Comparison of ENCODE assay signal across 9 mouse cellular contexts in the genomic region with DNA sequence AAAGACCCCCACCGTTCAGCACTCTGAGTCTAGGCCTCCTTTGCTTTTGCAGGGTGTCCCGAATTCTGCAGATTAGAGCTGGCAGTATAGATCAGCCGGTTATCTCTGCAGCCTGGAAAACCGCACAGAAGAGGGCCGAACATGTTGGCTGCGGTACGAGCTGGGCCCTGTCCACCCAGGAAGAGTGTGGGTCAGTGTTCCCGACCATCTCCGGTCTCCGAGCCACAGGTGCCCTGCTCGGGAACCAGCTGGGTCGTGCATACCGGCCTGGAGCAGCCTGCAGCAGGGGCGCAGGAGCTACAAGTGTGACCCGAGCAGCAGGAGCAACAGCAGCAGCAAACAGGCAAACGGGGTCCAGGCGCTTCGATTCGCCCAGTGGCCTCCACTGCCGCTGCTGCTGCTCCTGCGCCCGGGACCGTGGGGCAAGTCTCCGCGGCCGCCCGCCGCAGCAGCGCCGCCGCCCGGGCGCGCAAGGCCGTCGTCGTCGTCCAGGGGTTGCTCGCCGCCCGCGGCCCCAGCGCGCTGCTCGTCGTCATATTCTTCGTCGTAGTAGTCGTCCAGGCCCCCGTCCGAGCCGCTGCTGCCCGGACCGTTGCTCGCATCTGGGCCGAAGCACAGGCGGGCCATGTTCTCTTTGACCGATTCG. TPM values are rescaled to one million over a fixed set of nuclear protein-coding genes. Genes with fewer than 3 reads are reported as not detected.
DNase-seq lines count a peak whose midpoint lies in the region; ATAC-seq and TF ChIP-seq lines count a peak whose summit lies in the region.
"Had no signal": no experiment of that assay in that cellular context is flagged by ENCODE, and none has a peak within 500 bp of the region (broad histone marks: within the 10 kb centered on the region; RNA-seq: fewer than 3 reads in every experiment).

No protein-coding gene starts in this region.

- no peaks in the 10 kb centered on the region for H3K4me1 ChIP-seq in G1E (ENCODE audit: insufficient read depth, low read depth, low read length)
- peaks cover 19% of the 10 kb centered on the region for H3K4me1 ChIP-seq in embryonic facial prominence, embryonic 14.5 days (ENCODE audit: control insufficient read depth, insufficient read depth, low read length)
- H3K4me1 ChIP-seq in midbrain, embryonic 15.5 days = peaks cover 59% of the 10 kb centered on the region

- DNase-seq in frontal cortex, postnatal 10 days (ENCODE audit: low spot score in 2 of 2) = peak; percentile 18 to 40
- no peak for DNase-seq in G1E (ENCODE audit: low spot score)
- DNase-seq in embryonic facial prominence, embryonic 14.5 days (ENCODE audit: low spot score) = peak; percentile 33
- DNase-seq in heart, postnatal 14 days = peak; percentile 62 to 67
- peak; percentile 68 to 81 for DNase-seq in kidney, postnatal 4 days

- H3K36me3 ChIP-seq in G1E (replicated peaks) = no peaks in the 10 kb centered on the region
- peaks cover 22% of the 10 kb centered on the region for H3K36me3 ChIP-seq in embryonic facial prominence, embryonic 14.5 days (ENCODE audit: control insufficient read depth, insufficient read depth, low read length)
- no peaks in the 10 kb centered on the region for H3K36me3 ChIP-seq in midbrain, embryonic 15.5 days (replicated peaks)

- intact Hi-C loops in heart, postnatal 14 days (cut with DNase I) = loop anchor here (2.0 to 5.0 kb wide), 8 partner anchors 98 to 323 kb away; no protein-coding TSS in a partner anchor

- no peak for ATAC-seq in frontal cortex, adult (ENCODE audit: low TSS enrichment)
- ATAC-seq in G1E (ENCODE audit: extremely low read depth, insufficient number of reproducible peaks, low FRiP score, poor library complexity, severe bottlenecking) = no peak
- no peak for ATAC-seq in embryonic facial prominence, embryonic 14.5 days (ENCODE audit: low read depth)
- ATAC-seq in midbrain, embryonic 15.5 days (replicated peaks) = peak; percentile 18
- ATAC-seq in megakaryocyte-erythroid progenitor cell, adult 5-6 weeks (replicated peaks; ENCODE audit: low FRiP score, low TSS enrichment, poor library complexity, severe bottlenecking) = no peak

- peak overlapping the region; percentile 99 for H3K9ac ChIP-seq in embryonic facial prominence, embryonic 14.5 days (ENCODE audit: low read depth, low read length)
- peak overlapping the region; percentile 77 for H3K9ac ChIP-seq in midbrain, embryonic 15.5 days

- TF ChIP-seq CTCF in G1E (IDR thresholded peaks at IDR 0.05; ENCODE audit: low read depth, low read length) = no peak

- H3K27me3 ChIP-seq in G1E (ENCODE audit: insufficient read depth, low read length) = no peaks in the 10 kb centered on the region
- no peaks in the 10 kb centered on the region for H3K27me3 ChIP-seq in embryonic facial prominence, embryonic 14.5 days (replicated peaks; ENCODE audit: control insufficient read depth, insufficient read depth, low read length)
- H3K27me3 ChIP-seq in midbrain, embryonic 15.5 days (replicated peaks) = 0 out of 2 replicates have a peak, but pooled peaks cover 5% of the 10 kb centered on the region

- peak overlapping the region; percentile 100 for H3K27ac ChIP-seq in embryonic facial prominence, embryonic 14.5 days (replicated peaks; ENCODE audit: low read depth, low read length)
- H3K27ac ChIP-seq in midbrain, embryonic 15.5 days = peak overlapping the region; percentile 88

- peaks cover 66% of the 10 kb centered on the region for H3K9me3 ChIP-seq in G1E (replicated peaks)
- H3K9me3 ChIP-seq in embryonic facial prominence, embryonic 14.5 days (ENCODE audit: control insufficient read depth, low read length) = no peaks in the 10 kb centered on the region
- no peaks in the 10 kb centered on the region for H3K9me3 ChIP-seq in midbrain, embryonic 15.5 days

- WGBS in embryonic facial prominence, embryonic 14.5 days = 0% methylated on average over 14 of the region's 59 CpGs
- under 1% methylated on average over 59 of the region's 59 CpGs for WGBS in midbrain, embryonic 15.5 days

- H3K4me2 ChIP-seq in embryonic facial prominence, embryonic 14.5 days (ENCODE audit: low read depth, low read length) = peak overlapping the region; percentile 62
- H3K4me2 ChIP-seq in midbrain, embryonic 15.5 days = peak overlapping the region; percentile 98

- H3K4me3 ChIP-seq in G1E (ENCODE audit: low read depth, low read length) = peak overlapping the region; percentile 46; the same call in 1 of the 2 replicates
- H3K4me3 ChIP-seq in embryonic facial prominence, embryonic 14.5 days (ENCODE audit: low read depth, low read length) = peak overlapping the region; percentile 96
- peak overlapping the region; percentile 77 for H3K4me3 ChIP-seq in midbrain, embryonic 15.5 days

RNA-seq across cellular contexts. Expression of gene Gas1, which starts 1.6 kb away (rescaled TPM):
- total RNA-seq in G1E (2014; fragmentation: Nextera tagmentation) (not detected in 2 replicates), G1E (2017) (0.06 TPM in 1 of 2 replicates, not detected in the other)
- polyA plus RNA-seq in G1E (2012) = not detected in 2 replicates
- polyA plus RNA-seq in embryonic facial prominence, embryonic 14.5 days (2014; fragmentation: Nextera tagmentation; extraction: Ambion mirVana) = 158 and 184 TPM in 2 replicates
- total RNA-seq in heart, postnatal 14 days (2021) = 10 to 100 TPM; 56.7 to 60.4 TPM
- 15.1 and 23.1 TPM in 2 replicates for polyA plus RNA-seq in midbrain, embryonic 15.5 days (2015; fragmentation: Nextera tagmentation; extraction: Ambion mirVana)
- total RNA-seq in megakaryocyte-erythroid progenitor cell, adult 5-6 weeks (2014; fragmentation: Nextera tagmentation) = not detected in 2 replicates
- not detected in 2 replicates for total RNA-seq in megakaryocyte-erythroid progenitor cell, adult 5-6 weeks (2017)
- total RNA-seq: hematopoietic stem cell, adult 5-6 weeks had no signal

Comparison
In these comparisons a context has a peak if more than half of its experiments do, and no peak if none do; other contexts are left out.
1. H3K4me3 ChIP-seq: peak in every context shown above with its lines; median percentile 96 in embryonic facial prominence, embryonic 14.5 days; 77 in midbrain, embryonic 15.5 days; 46 in G1E.
2. RNA of gene Gas1, which starts 1.6 kb away (total RNA-seq): 56.7 to 60.4 TPM in heart, postnatal 14 days; 0.06 TPM in G1E and not detected in megakaryocyte-erythroid progenitor cell, adult 5-6 weeks; every median in the first group is over 10 times any median in the second.